Mouse (Mus musculus) liver, embryonic 11.5 days (tissue): ENCODE data around the gene Smarcd1. TPM values are rescaled to one million over a fixed set of nuclear protein-coding genes. Genes with fewer than 3 reads are reported as not detected.
A peak's percentile ranks its signal among the peaks of the same experiment; 100 is the strongest.

Source experiments
- ATAC-seq: fragments of 200-750 bp; cut with Nextera tagmentation; replicated peaks from 2 replicates; pipeline ENCODE4 v1.8.0; 2017; ENCODE audit warnings: moderate number of reproducible peaks, mild to moderate bottlenecking, moderate TSS enrichment, moderate library complexity; ENCODE audit not compliant: low FRiP score
- DNase-seq: peaks from one replicate; pipeline ENCODE4 v3.0.0-alpha.2; 2017; ENCODE audit warnings: low spot score
- H3K27ac ChIP-seq: fragments of 300-500 bp; sonication (generic); 2 replicates; pipeline ENCODE4 v1.5.1; 2014; ENCODE audit warnings: mild to moderate bottlenecking, low read depth, low read length, control low read depth
- H3K27me3 ChIP-seq: fragments of 300-500 bp; sonication (generic); replicated peaks from 2 replicates; pipeline ENCODE4 v1.6.1; 2014; ENCODE audit warnings: low read length, mixed read lengths; ENCODE audit not compliant: control insufficient read depth, insufficient read depth
- H3K36me3 ChIP-seq: fragments of 300-500 bp; sonication (generic); 2 replicates; pipeline ENCODE4 v1.6.1; 2014; ENCODE audit warnings: mild to moderate bottlenecking, low read length, moderate library complexity, mixed read lengths; ENCODE audit not compliant: control insufficient read depth, insufficient read depth
- H3K4me1 ChIP-seq: fragments of 300-500 bp; sonication (generic); replicated peaks from 2 replicates; pipeline ENCODE4 v1.6.1; 2014; ENCODE audit warnings: low read length, mixed read lengths; ENCODE audit not compliant: control insufficient read depth, insufficient read depth
- H3K4me2 ChIP-seq: fragments of 300-500 bp; sonication (generic); 2 replicates; pipeline ENCODE4 v1.6.1; 2014; ENCODE audit warnings: mild to moderate bottlenecking, control low read depth, moderate library complexity
- H3K4me3 ChIP-seq: fragments of 300-500 bp; sonication (generic); 2 replicates; pipeline ENCODE4 v1.5.1; 2014; ENCODE audit warnings: low read depth, low read length, control low read depth
- H3K9ac ChIP-seq: fragments of 300-500 bp; sonication (generic); 2 replicates; pipeline ENCODE4 v1.6.1; 2014; ENCODE audit warnings: low read depth, low read length, control low read depth
- H3K9me3 ChIP-seq: fragments of 300-500 bp; sonication (generic); 2 replicates; pipeline ENCODE4 v1.6.1; 2016; ENCODE audit warnings: low read length, inconsistent platforms, mixed read lengths; ENCODE audit not compliant: control insufficient read depth
- WGBS: fragments of 180-500 bp; shearing (Covaris S2); extraction: QIAGEN DNeasy Blood & Tissue Kit; methylation state at CpG from one replicate; pipeline ENCODE4 v1.1.7; 2014; 5-methylcytosine and 5-hydroxymethylcytosine counted together
- polyA plus RNA-seq: library from polyadenylated mRNA; unstranded; fragments of >200 nt; fragmentation: Nextera tagmentation; extraction: Ambion mirVana; gene quantifications from 2 replicates; pipeline ENCODE4 v1.2.1, GENCODE M21; 2014

Gene Smarcd1
- polyA plus RNA-seq, 1 experiment from 2014 or later: 26.7 TPM

- H3K36me3 ChIP-seq: peaks cover 28% of the 10 kb centered on the region
Observed at GRCm38 (mm10) chr15:99715361-99715865, 13.5 kb downstream of the Smarcd1 start.

GRCm38 (mm10) chr15:99715982-99716746, 14.2 kb downstream of the Smarcd1 start:
- Histone ChIP-seq H3K27me3 (no peaks in the 10 kb centered on the region), H3K9me3 (no peaks in the 10 kb centered on the region), H3K27ac (0 out of 2 replicates have a peak overlapping the region, but pooled peaks have one; percentile 16), H3K4me2 (no peak overlapping the region), H3K36me3 (peaks cover 22% of the 10 kb centered on the region), H3K4me1 (peaks cover 6% of the 10 kb centered on the region; the same call in 1 of the 2 replicates), H3K4me3 (no peak overlapping the region), H3K9ac (peak overlapping the region; percentile 30; the same call in 1 of the 2 replicates)
- DNase-seq: no peak
- 73% methylated on average over 11 of the region's 11 CpGs for WGBS
- no peak for ATAC-seq

More at GRCm38 (mm10) chr15:99715361-99715865, 13.5 kb downstream of the Smarcd1 start:
- Histone ChIP-seq H3K4me3 (no peak overlapping the region), H3K4me1 (peaks cover 6% of the 10 kb centered on the region; the same call in 1 of the 2 replicates), H3K9me3 (no peaks in the 10 kb centered on the region), H3K9ac (peak overlapping the region; percentile 30; the same call in 1 of the 2 replicates), H3K27me3 (no peaks in the 10 kb centered on the region), H3K27ac (no peak overlapping the region), H3K4me2 (no peak overlapping the region)
- DNase-seq: no peak
- WGBS: 74% methylated on average over 13 of the region's 13 CpGs
- no peak for ATAC-seq

- H3K9me3 ChIP-seq: no peaks in the 10 kb centered on the region
- no peak for DNase-seq
- H3K27ac ChIP-seq: no peak overlapping the region
- H3K9ac ChIP-seq: no peak overlapping the region
- H3K4me1 ChIP-seq: peaks cover 6% of the 10 kb centered on the region; the same call in 1 of the 2 replicates
- H3K4me3 ChIP-seq: no peak overlapping the region
- H3K4me2 ChIP-seq: no peak overlapping the region
- ATAC-seq: no peak
- H3K36me3 ChIP-seq: peaks cover 16% of the 10 kb centered on the region
- WGBS: 81% methylated on average over 12 of the region's 12 CpGs
- no peaks in the 10 kb centered on the region for H3K27me3 ChIP-seq
Observed at GRCm38 (mm10) chr15:99716814-99717213, 14.9 kb downstream of the Smarcd1 start.

GRCm38 (mm10) chr15:99717386-99718334, 15.7 kb downstream of the Smarcd1 start, which contains the start of gene Gpd1:
TSS of gene Gpd1 (plus strand) at chr15:99717515.
- H3K36me3 ChIP-seq: peaks cover 16% of the 10 kb centered on the region
- H3K27me3 ChIP-seq: no peaks in the 10 kb centered on the region
- ATAC-seq (no peak), DNase-seq (no peak)
- H3K4me3 ChIP-seq: no peak within 1 kb of the TSS
- peak within 1 kb of the TSS; percentile 14; the same call in 1 of the 2 replicates for H3K4me2 ChIP-seq
- 70% methylated on average over 26 of the region's 26 CpGs for WGBS
- no peak within 1 kb of the TSS for H3K9ac ChIP-seq
- peaks cover 9% of the 10 kb centered on the region; the same call in 1 of the 2 replicates for H3K4me1 ChIP-seq
- 0 out of 2 replicates have a peak within 1 kb of the TSS, but pooled peaks have one; percentile 16 for H3K27ac ChIP-seq
- H3K9me3 ChIP-seq: no peaks in the 10 kb centered on the region

GRCm38 (mm10) chr15:99718461-99719021, 16.6 kb downstream of the Smarcd1 start:
- no peak overlapping the region for H3K4me3 ChIP-seq
- H3K27me3 ChIP-seq: no peaks in the 10 kb centered on the region
- peak overlapping the region; percentile 15; the same call in 1 of the 2 replicates for H3K27ac ChIP-seq
- H3K36me3 ChIP-seq: peaks cover 11% of the 10 kb centered on the region
- ATAC-seq: no peak
- 79% methylated on average over 9 of the region's 9 CpGs for WGBS
- H3K4me2 ChIP-seq: peak overlapping the region; percentile 16
- H3K9me3 ChIP-seq: no peaks in the 10 kb centered on the region
- H3K9ac ChIP-seq: no peak overlapping the region
- no peak for DNase-seq
- H3K4me1 ChIP-seq: peaks cover 17% of the 10 kb centered on the region

- peaks cover 30% of the 10 kb centered on the region for H3K4me1 ChIP-seq
- H3K36me3 ChIP-seq: peaks cover 2% of the 10 kb centered on the region
- H3K9me3 ChIP-seq: no peaks in the 10 kb centered on the region
- WGBS: 66% methylated on average over 8 of the region's 8 CpGs
- no peak for ATAC-seq
- H3K27ac ChIP-seq: no peak overlapping the region
- H3K4me2 ChIP-seq: no peak overlapping the region
- no peak for DNase-seq
- H3K27me3 ChIP-seq: no peaks in the 10 kb centered on the region
- no peak overlapping the region for H3K4me3 ChIP-seq
- no peak overlapping the region for H3K9ac ChIP-seq
Observed at GRCm38 (mm10) chr15:99719865-99720264, 17.9 kb downstream of the Smarcd1 start.

- 77% methylated on average over 25 of the region's 25 CpGs for WGBS
- Histone ChIP-seq H3K27me3 (no peaks in the 10 kb centered on the region), H3K27ac (no peak overlapping the region), H3K9ac (no peak overlapping the region), H3K4me3 (no peak overlapping the region), H3K4me2 (no peak overlapping the region), H3K4me1 (peaks cover 33% of the 10 kb centered on the region), H3K9me3 (no peaks in the 10 kb centered on the region), H3K36me3 (no peaks in the 10 kb centered on the region; the same call in 1 of the 2 replicates)
- ATAC-seq (no peak), DNase-seq (no peak)
Observed at GRCm38 (mm10) chr15:99721921-99722743, 20.2 kb downstream of the Smarcd1 start.
